Mouse (Mus musculus) embryonic stem cell, embryonic (primary cell): ENCODE measurements around the gene Acoxl.

Source experiments
- CTCF ChIA-PET, 4 experiments: fragments of 300-600 bp in 2 of 4; fragments of 350-600 bp in 2 of 4; sonication (Branson Sonifier 250); formaldehyde crosslinking; loops; one replicate each; lab custom pipeline; 2022; ENCODE audit warnings: inconsistent platforms in 2 of 4; lab: Charles Lee
- POLR2A ChIA-PET, 4 experiments: fragments of 300-600 bp in 2 of 4; fragments of 350-600 bp in 2 of 4; sonication (Branson Sonifier 250); formaldehyde crosslinking; loops; one replicate each; lab custom pipeline; 2022; ENCODE audit warnings: antibody characterized with exemption in 4 of 4, inconsistent platforms in 1 of 4; lab: Charles Lee

Gene Acoxl

GRCm38 (mm10) chr2:128156067-128156462 is 317.4 kb downstream of the Acoxl start:
- POLR2A ChIA-PET, result interaction anchor here in 2 of 4 experiments (1.0 to 1.2 kb wide), 3 partner anchors 22 to 31 kb away, joined by 3 to 5 read pairs (median 5); partner anchors contain the start of gene Bcl2l11 (in 1 of the 2)
- CTCF ChIA-PET, result no interaction called here

- POLR2A ChIA-PET, result interaction anchor here in 1 of 4 experiments (1.2 kb wide), 1 partner anchor 22 kb away, joined by 3 read pairs; no protein-coding TSS in a partner anchor
- CTCF ChIA-PET, result no interaction called here
Observed at GRCm38 (mm10) chr2:128156557-128157412, 318.1 kb downstream of the Acoxl start.

GRCm38 (mm10) chr2:128158734-128159410 is 320.2 kb downstream of the Acoxl start:
- ChIA-PET CTCF (interaction anchor here in 3 of 4 experiments (0.6 to 0.9 kb wide), 4 partner anchors 114 to 407 kb away, joined by 3 to 6 read pairs (median 4); no protein-coding TSS in a partner anchor), POLR2A (interaction anchor here in 2 of 4 experiments (1.0 to 1.3 kb wide), 3 partner anchors 18 to 208 kb away, joined by 3 read pairs; no protein-coding TSS in a partner anchor)

- ChIA-PET CTCF (interaction anchor here in 3 of 4 experiments (0.6 to 0.9 kb wide), 4 partner anchors 9 to 406 kb away, joined by 3 to 6 read pairs (median 3); no protein-coding TSS in a partner anchor), POLR2A (interaction anchor here in 3 of 4 experiments (0.7 to 1.3 kb wide), 5 partner anchors 8 to 207 kb away, joined by 3 to 4 read pairs (median 3); no protein-coding TSS in a partner anchor)
Observed at GRCm38 (mm10) chr2:128159619-128160125, 321.0 kb downstream of the Acoxl start.

GRCm38 (mm10) chr2:128163177-128163576 is 324.5 kb downstream of the Acoxl start:
- ChIA-PET CTCF (no interaction called here), POLR2A (interaction anchor here in 2 of 4 experiments (1.3 kb wide), 2 partner anchors 21 to 40 kb away, joined by 3 to 5 read pairs; no protein-coding TSS in a partner anchor)

GRCm38 (mm10) chr2:128166623-128167423 is 328.1 kb downstream of the Acoxl start:
- ChIA-PET CTCF (no interaction called here), POLR2A (interaction anchor here in 1 of 4 experiments (0.8 to 1.9 kb wide), 4 partner anchors 10 to 42 kb away, joined by 3 to 4 read pairs (median 4); partner anchors contain the start of gene Bcl2l11)

GRCm38 (mm10) chr2:128167930-128168329 is 329.3 kb downstream of the Acoxl start:
- ChIA-PET CTCF (no interaction called here), POLR2A (interaction anchor here in 2 of 4 experiments (0.5 to 1.9 kb wide), 3 partner anchors 8 to 42 kb away, joined by 3 to 4 read pairs (median 3); partner anchors contain the start of gene Bcl2l11 (in 1 of the 2))

GRCm38 (mm10) chr2:128169486-128169885 is 330.8 kb downstream of the Acoxl start:
- ChIA-PET CTCF (interaction anchor here in 2 of 4 experiments (0.6 to 0.8 kb wide), 2 partner anchors 27 to 492 kb away, joined by 3 to 4 read pairs; no protein-coding TSS in a partner anchor), POLR2A (interaction anchor here in 1 of 4 experiments (1.1 kb wide), 1 partner anchor 10 kb away, joined by 3 read pairs; no protein-coding TSS in a partner anchor)

GRCm38 (mm10) chr2:128169972-128170371 is 331.3 kb downstream of the Acoxl start:
- ChIA-PET POLR2A (interaction anchor here in 1 of 4 experiments (1.1 kb wide), 1 partner anchor 10 kb away, joined by 3 read pairs; no protein-coding TSS in a partner anchor), CTCF (interaction anchor here in 1 of 4 experiments (0.8 kb wide), 1 partner anchor 27 kb away, joined by 3 read pairs; no protein-coding TSS in a partner anchor)

- POLR2A ChIA-PET, result no interaction called here
- CTCF ChIA-PET, result no interaction called here
Observed at GRCm38 (mm10) chr2:128170614-128171013, 331.9 kb downstream of the Acoxl start.

GRCm38 (mm10) chr2:128172266-128172665 is 333.6 kb downstream of the Acoxl start:
- ChIA-PET CTCF (no interaction called here), POLR2A (no interaction called here)
